Mouse (Mus musculus) G1E (cell line): Measurements from ENCODE around the gene Zfp507.

Experiments used
- CTCF ChIP-seq: IDR thresholded peaks from 2 replicates; pipeline ENCODE4 v1.5.1; 2012; ENCODE audit warnings: low read depth, low read length, inconsistent platforms, mixed read lengths
- GATA1 ChIP-seq: IDR thresholded peaks from 2 replicates; pipeline ENCODE4 v1.6.1; 2012; ENCODE audit warnings: borderline replicate concordance, low read length, inconsistent platforms, mixed read lengths
- GATA2 ChIP-seq: IDR thresholded peaks from 2 replicates; pipeline ENCODE4 v1.6.1; 2012; ENCODE audit warnings: low read depth, low read length, inconsistent platforms, borderline replicate concordance
- POLR2AphosphoS5 ChIP-seq: IDR thresholded peaks from 2 replicates; pipeline ENCODE4 v1.6.1; 2012; ENCODE audit warnings: low read depth, low read length, inconsistent platforms; ENCODE audit not compliant: insufficient replicate concordance
- TAL1 ChIP-seq: conservative IDR thresholded peaks from 2 replicates; pipeline ENCODE4 v1.6.1; 2012; ENCODE audit warnings: low read depth, low read length, inconsistent platforms, mixed read lengths

- TF ChIP-seq CTCF (peak; percentile 35; the same call in 1 of the 2 replicates), GATA1 (no peak), TAL1 (no peak), GATA2 (no peak), POLR2AphosphoS5 (no peak)
Observed at GRCm38 (mm10) chr7:35810736-35811135, 7.9 kb upstream of the Zfp507 start.
